Mouse (Mus musculus): ENCODE data around the gene Crym. TPM values are rescaled to one million over a fixed set of nuclear protein-coding genes. Genes with fewer than 3 reads are reported as not detected.

Gene Crym
- polyA plus RNA-seq, 1 experiment from 2014 or later: 2.0 TPM

DNA sequence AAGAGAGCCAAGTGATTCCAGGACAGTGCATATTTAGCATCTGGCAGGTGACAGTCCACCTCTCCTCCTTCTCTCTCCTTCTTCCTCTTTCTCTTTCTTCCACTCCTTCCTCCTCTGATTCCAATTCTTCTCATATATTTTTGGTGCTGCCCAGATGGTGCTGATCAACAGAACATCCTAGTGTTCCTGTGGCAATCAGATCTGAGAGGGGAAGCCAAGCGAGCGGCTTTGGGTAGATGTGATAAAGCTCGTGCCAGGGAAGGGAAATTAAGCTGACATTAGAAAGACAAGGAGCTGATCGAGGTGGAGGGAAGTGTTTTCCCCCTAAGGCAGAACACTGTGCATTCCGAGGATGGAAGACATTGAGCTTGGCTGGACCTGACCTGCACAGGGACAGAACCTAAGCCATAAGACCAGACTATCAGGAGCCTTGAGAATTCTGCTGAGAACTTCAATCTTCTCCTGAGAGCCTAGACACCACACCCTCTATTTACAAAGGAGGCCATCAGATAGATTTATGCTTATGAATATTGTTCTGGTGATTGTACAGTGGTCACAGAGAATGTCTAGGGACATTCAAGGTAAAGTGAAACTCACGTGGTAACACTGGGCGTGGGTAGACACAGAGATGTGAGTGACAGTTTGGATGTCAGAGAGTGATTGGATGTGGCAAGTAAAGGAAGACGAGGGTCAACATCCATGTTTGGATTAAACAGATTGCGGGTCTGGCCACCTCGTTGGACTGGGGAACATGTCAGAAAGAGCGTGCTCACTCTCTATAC, 27.0 kb downstream of the Crym start:
- Histone ChIP-seq H3K4me1 (ENCODE audit: control insufficient read depth, insufficient read depth, low read length) (no peaks in the 10 kb centered on the region), H3K27ac (ENCODE audit: low read length) (no peak overlapping the region), H3K9ac (ENCODE audit: low read length) (no peak overlapping the region), H3K4me2 (ENCODE audit: low read depth, low read length) (no peak overlapping the region), H3K27me3 (ENCODE audit: control insufficient read depth, insufficient read depth, low read length) (no peaks in the 10 kb centered on the region), H3K36me3 (ENCODE audit: control insufficient read depth, insufficient read depth) (no peaks in the 10 kb centered on the region), H3K9me3 (replicated peaks; ENCODE audit: control insufficient read depth, low read length) (no peaks in the 10 kb centered on the region), H3K4me3 (ENCODE audit: low read length) (no peak overlapping the region)
- no peak for ATAC-seq (replicated peaks; ENCODE audit: extremely low read depth, insufficient read depth, low FRiP score)
- WGBS: 74% methylated on average over 11 of the region's 11 CpGs

- Histone ChIP-seq H3K36me3 (ENCODE audit: control insufficient read depth, insufficient read depth) (no peaks in the 10 kb centered on the region), H3K4me2 (ENCODE audit: low read depth, low read length) (no peak within 1 kb of the TSS), H3K9me3 (replicated peaks; ENCODE audit: control insufficient read depth, low read length) (no peaks in the 10 kb centered on the region), H3K27ac (ENCODE audit: low read length) (no peak within 1 kb of the TSS), H3K4me1 (ENCODE audit: control insufficient read depth, insufficient read depth, low read length) (no peaks in the 10 kb centered on the region), H3K27me3 (ENCODE audit: control insufficient read depth, insufficient read depth, low read length) (no peaks in the 10 kb centered on the region), H3K4me3 (ENCODE audit: low read length) (no peak within 1 kb of the TSS), H3K9ac (ENCODE audit: low read length) (no peak within 1 kb of the TSS)
- ATAC-seq (replicated peaks; ENCODE audit: extremely low read depth, insufficient read depth, low FRiP score): no peak
- WGBS: 83% methylated on average over 10 of the region's 10 CpGs
Measured at GRCm38 (mm10) chr7:120173603-120174244, 28.2 kb downstream of the Crym start, which contains the start of gene Anks4b. Anks4b (plus strand) TSS chr7:120173858.

GRCm38 (mm10) chr7:120172188-120172700, 29.7 kb downstream of the Crym start:
- Histone ChIP-seq H3K27me3 (ENCODE audit: control insufficient read depth, insufficient read depth, low read length) (no peaks in the 10 kb centered on the region), H3K4me1 (ENCODE audit: control insufficient read depth, insufficient read depth, low read length) (no peaks in the 10 kb centered on the region), H3K4me3 (ENCODE audit: low read length) (no peak overlapping the region), H3K9me3 (replicated peaks; ENCODE audit: control insufficient read depth, low read length) (no peaks in the 10 kb centered on the region), H3K9ac (ENCODE audit: low read length) (no peak overlapping the region), H3K27ac (ENCODE audit: low read length) (no peak overlapping the region), H3K4me2 (ENCODE audit: low read depth, low read length) (no peak overlapping the region), H3K36me3 (ENCODE audit: control insufficient read depth, insufficient read depth) (no peaks in the 10 kb centered on the region)
- no peak for ATAC-seq (replicated peaks; ENCODE audit: extremely low read depth, insufficient read depth, low FRiP score)
- 73% methylated on average over 1 of the region's 1 CpGs for WGBS

DNA sequence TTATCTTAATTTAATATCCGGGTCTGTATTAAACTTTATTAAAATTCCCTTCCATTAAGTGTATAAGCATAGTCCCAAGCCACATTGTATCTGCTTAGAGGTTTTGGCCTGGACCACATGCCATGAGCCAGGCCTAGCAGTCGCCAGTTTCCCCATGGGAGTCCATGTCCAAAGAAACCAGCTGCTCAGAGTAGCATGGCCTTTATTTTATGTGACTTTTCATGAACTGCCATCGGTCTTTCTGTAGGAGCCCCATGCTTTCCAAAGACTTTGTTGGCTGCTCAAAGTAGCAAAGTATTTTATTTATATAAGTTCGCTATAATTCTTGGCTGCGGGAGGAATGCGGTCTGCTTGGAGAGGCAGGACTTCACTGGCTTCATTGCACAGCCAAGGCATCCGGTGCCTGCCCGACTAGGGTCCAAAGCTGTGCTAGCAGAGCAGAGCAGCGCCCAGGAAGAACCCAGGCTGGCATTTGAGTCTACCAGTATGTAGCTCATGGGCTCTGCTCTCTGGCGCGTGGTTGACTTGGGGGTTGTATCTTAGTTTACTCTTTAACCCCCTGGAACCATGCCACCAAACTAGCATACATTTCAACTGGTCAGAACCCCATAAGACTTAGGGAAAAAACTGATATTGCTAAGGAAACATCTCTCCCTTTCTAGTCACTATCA, 38.2 kb downstream of the Crym start:
- no peak overlapping the region for H3K9ac ChIP-seq (ENCODE audit: low read length)
- no peaks in the 10 kb centered on the region; the same call in 1 of the 2 replicates for H3K9me3 ChIP-seq (replicated peaks; ENCODE audit: control insufficient read depth, low read length)
- H3K27me3 ChIP-seq (ENCODE audit: control insufficient read depth, insufficient read depth, low read length): no peaks in the 10 kb centered on the region
- no peak overlapping the region for H3K4me3 ChIP-seq (ENCODE audit: low read length)
- ATAC-seq (replicated peaks; ENCODE audit: extremely low read depth, insufficient read depth, low FRiP score): no peak
- 78% methylated on average over 11 of the region's 11 CpGs for WGBS
- no peak overlapping the region for H3K4me2 ChIP-seq (ENCODE audit: low read depth, low read length)
- no peaks in the 10 kb centered on the region for H3K36me3 ChIP-seq (ENCODE audit: control insufficient read depth, insufficient read depth)
- no peaks in the 10 kb centered on the region for H3K4me1 ChIP-seq (ENCODE audit: control insufficient read depth, insufficient read depth, low read length)
- H3K27ac ChIP-seq (ENCODE audit: low read length): no peak overlapping the region

DNA sequence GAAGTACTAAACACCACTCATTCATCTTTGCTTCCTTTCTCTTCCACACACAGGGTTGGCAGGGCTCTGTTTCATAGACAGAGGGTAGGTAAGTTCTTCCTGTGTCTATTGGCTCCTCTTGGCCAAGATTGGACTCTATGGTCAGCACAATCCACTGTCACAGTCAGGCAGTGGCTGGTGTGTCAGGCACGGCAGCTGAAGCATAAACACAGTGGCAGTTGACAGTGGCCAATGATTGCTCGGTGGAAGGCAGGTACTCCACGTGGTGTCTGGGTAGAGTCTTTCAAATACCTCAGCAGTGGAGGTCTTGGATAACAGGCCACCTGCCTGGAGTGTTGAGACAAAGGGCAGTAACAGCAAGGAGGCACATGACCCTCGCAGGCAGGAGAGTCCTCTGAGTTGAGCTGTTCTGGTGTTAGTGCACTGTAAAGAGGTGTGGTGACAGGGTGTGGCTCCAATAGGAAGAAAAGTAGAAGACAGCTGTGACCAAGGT, 43.7 kb downstream of the Crym start:
- H3K9me3 ChIP-seq (replicated peaks; ENCODE audit: control insufficient read depth, low read length): no peaks in the 10 kb centered on the region
- no peak for ATAC-seq (replicated peaks; ENCODE audit: extremely low read depth, insufficient read depth, low FRiP score)
- no peaks in the 10 kb centered on the region for H3K4me1 ChIP-seq (ENCODE audit: control insufficient read depth, insufficient read depth, low read length)
- no peak overlapping the region for H3K4me2 ChIP-seq (ENCODE audit: low read depth, low read length)
- WGBS: 40% methylated on average over 4 of the region's 4 CpGs
- H3K36me3 ChIP-seq (ENCODE audit: control insufficient read depth, insufficient read depth): no peaks in the 10 kb centered on the region
- H3K27me3 ChIP-seq (ENCODE audit: control insufficient read depth, insufficient read depth, low read length): no peaks in the 10 kb centered on the region
- H3K9ac ChIP-seq (ENCODE audit: low read length): no peak overlapping the region
- no peak overlapping the region for H3K27ac ChIP-seq (ENCODE audit: low read length)
- H3K4me3 ChIP-seq (ENCODE audit: low read length): no peak overlapping the region

DNA sequence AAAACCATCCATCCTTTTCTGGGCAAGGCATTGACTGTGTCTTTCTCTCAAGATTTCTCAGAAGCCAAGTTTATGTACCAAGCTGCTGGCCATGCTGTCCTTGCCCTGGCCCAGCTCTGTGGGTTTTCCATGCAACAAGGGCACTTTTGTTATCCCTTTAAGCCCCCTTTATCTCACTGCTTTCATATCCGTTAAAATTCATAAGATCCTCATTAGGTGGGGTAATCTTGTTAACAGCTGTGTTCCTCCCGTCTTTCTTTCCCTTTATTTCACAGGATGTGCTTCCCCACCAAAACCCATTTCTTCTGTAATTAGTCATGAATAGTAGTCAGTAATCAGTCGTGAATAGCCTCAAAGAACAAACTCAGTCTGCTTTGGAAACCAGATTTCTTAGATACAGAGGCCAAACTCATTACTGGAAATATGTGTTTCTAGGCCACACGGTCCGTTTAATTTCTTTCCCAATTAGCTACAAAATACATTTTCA, 44.3 kb downstream of the Crym start:
- Histone ChIP-seq H3K36me3 (ENCODE audit: control insufficient read depth, insufficient read depth) (no peaks in the 10 kb centered on the region), H3K4me2 (ENCODE audit: low read depth, low read length) (no peak overlapping the region), H3K4me1 (ENCODE audit: control insufficient read depth, insufficient read depth, low read length) (no peaks in the 10 kb centered on the region), H3K4me3 (ENCODE audit: low read length) (no peak overlapping the region), H3K9me3 (replicated peaks; ENCODE audit: control insufficient read depth, low read length) (no peaks in the 10 kb centered on the region), H3K27me3 (ENCODE audit: control insufficient read depth, insufficient read depth, low read length) (no peaks in the 10 kb centered on the region), H3K9ac (ENCODE audit: low read length) (no peak overlapping the region), H3K27ac (ENCODE audit: low read length) (no peak overlapping the region)
- ATAC-seq (replicated peaks; ENCODE audit: extremely low read depth, insufficient read depth, low FRiP score): no peak
- 53% methylated on average over 5 of the region's 5 CpGs for WGBS

DNA sequence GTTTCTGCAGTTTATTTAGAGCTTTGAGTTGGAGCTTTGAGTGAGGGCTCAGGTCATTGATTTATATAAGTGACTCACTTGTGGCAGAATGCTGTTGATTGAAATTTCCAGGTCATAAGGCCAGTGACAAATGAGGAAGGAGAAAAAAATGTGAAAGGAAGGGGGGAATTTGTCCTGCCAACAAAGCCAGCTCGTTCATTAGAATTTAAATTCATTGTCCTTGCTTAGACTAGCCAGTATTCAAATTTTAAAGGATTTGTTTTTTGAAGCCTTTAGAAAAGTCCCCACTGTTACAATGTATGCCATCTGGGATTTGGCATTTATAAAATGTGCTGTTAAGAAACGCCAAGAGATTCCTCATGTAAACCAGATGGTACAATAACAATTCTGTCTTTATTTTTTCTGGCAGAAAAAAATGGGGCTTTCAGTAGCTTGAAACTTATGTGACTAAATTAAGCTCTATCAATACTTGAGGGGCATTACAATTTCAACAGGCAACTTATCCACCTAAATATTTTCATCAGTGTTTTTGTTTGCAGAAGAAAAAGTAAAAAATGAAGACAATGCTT, 45.0 kb downstream of the Crym start:
- H3K9ac ChIP-seq (ENCODE audit: low read length): no peak overlapping the region
- H3K9me3 ChIP-seq (replicated peaks; ENCODE audit: control insufficient read depth, low read length): no peaks in the 10 kb centered on the region
- no peaks in the 10 kb centered on the region for H3K27me3 ChIP-seq (ENCODE audit: control insufficient read depth, insufficient read depth, low read length)
- H3K4me3 ChIP-seq (ENCODE audit: low read length): no peak overlapping the region
- H3K27ac ChIP-seq (ENCODE audit: low read length): no peak overlapping the region
- no peak for ATAC-seq (replicated peaks; ENCODE audit: extremely low read depth, insufficient read depth, low FRiP score)
- no peaks in the 10 kb centered on the region for H3K36me3 ChIP-seq (ENCODE audit: control insufficient read depth, insufficient read depth)
- WGBS: 40% methylated on average over 2 of the region's 2 CpGs
- H3K4me2 ChIP-seq (ENCODE audit: low read depth, low read length): no peak overlapping the region
- no peaks in the 10 kb centered on the region for H3K4me1 ChIP-seq (ENCODE audit: control insufficient read depth, insufficient read depth, low read length)

DNA sequence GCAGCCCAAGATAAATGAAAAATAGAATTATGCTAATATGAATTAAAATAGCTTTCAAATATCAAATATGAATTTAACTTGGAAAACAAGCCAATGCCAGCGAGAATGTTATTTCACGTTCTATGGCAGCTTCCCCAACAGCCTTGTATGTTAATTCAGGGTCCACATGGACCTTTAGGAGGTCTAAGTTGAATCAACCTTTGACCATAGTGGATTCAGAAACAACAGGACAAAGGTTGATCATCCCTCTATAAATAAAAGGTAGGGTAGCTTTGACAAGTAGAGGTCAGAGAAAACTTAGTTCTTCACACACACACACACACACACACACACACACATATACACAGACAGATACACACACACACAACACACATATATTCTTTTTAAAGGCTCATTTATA, 51.0 kb downstream of the Crym start:
- Histone ChIP-seq H3K4me3 (ENCODE audit: low read length) (no peak overlapping the region), H3K27me3 (ENCODE audit: control insufficient read depth, insufficient read depth, low read length) (no peaks in the 10 kb centered on the region), H3K36me3 (ENCODE audit: control insufficient read depth, insufficient read depth) (no peaks in the 10 kb centered on the region), H3K4me2 (ENCODE audit: low read depth, low read length) (no peak overlapping the region), H3K27ac (ENCODE audit: low read length) (no peak overlapping the region), H3K9me3 (replicated peaks; ENCODE audit: control insufficient read depth, low read length) (no peaks in the 10 kb centered on the region), H3K4me1 (ENCODE audit: control insufficient read depth, insufficient read depth, low read length) (no peaks in the 10 kb centered on the region), H3K9ac (ENCODE audit: low read length) (no peak overlapping the region)
- no peak for ATAC-seq (replicated peaks; ENCODE audit: extremely low read depth, insufficient read depth, low FRiP score)
- 85% methylated on average over 2 of the region's 2 CpGs for WGBS

Data from heart, embryonic 16.5 days (tissue).